Mouse (Mus musculus) hindbrain, embryonic 12.5 days (tissue): ENCODE data around the gene 2610001J05Rik. TPM values are rescaled to one million over a fixed set of nuclear protein-coding genes. Genes with fewer than 3 reads are reported as not detected.

Experiments used
- ATAC-seq: fragments of 200-750 bp; cut with Nextera tagmentation; 2 replicates; pipeline ENCODE4 v1.8.0; 2017; ENCODE audit warnings: moderate TSS enrichment; ENCODE audit not compliant: low FRiP score
- H3K27ac ChIP-seq: fragments of 300-500 bp; sonication (generic); 2 replicates; pipeline ENCODE4 v1.5.1; 2016; ENCODE audit warnings: mild to moderate bottlenecking
- H3K27me3 ChIP-seq: fragments of 300-500 bp; sonication (generic); 2 replicates; pipeline ENCODE4 v1.6.1; 2016; ENCODE audit warnings: mild to moderate bottlenecking
- H3K36me3 ChIP-seq: fragments of 300-500 bp; sonication (generic); 2 replicates; pipeline ENCODE4 v1.6.1; 2016; ENCODE audit warnings: mild to moderate bottlenecking
- H3K4me1 ChIP-seq: fragments of 300-500 bp; sonication (generic); 2 replicates; pipeline ENCODE4 v1.6.1; 2016
- H3K4me2 ChIP-seq: fragments of 300-500 bp; sonication (generic); replicated peaks from 2 replicates; pipeline ENCODE4 v1.6.1; 2016; ENCODE audit warnings: mild to moderate bottlenecking
- H3K4me3 ChIP-seq: fragments of 300-500 bp; sonication (generic); 2 replicates; pipeline ENCODE4 v1.5.1; 2016; ENCODE audit warnings: mild to moderate bottlenecking
- H3K9ac ChIP-seq: fragments of 300-500 bp; sonication (generic); 2 replicates; pipeline ENCODE4 v1.6.1; 2016; ENCODE audit warnings: mild to moderate bottlenecking, moderate library complexity
- H3K9me3 ChIP-seq: fragments of 300-500 bp; sonication (generic); replicated peaks from 2 replicates; pipeline ENCODE4 v1.6.1; 2016; ENCODE audit warnings: mild to moderate bottlenecking
- WGBS: fragments of 180-500 bp; shearing (Covaris S2); methylation state at CpG from one replicate; pipeline ENCODE4 v1.1.7; 2016; 5-methylcytosine and 5-hydroxymethylcytosine counted together
- polyA plus RNA-seq: library from polyadenylated mRNA; unstranded; fragments of >200 nt; fragmentation: Nextera tagmentation; extraction: Ambion mirVana; gene quantifications from 2 replicates; pipeline ENCODE4 v1.2.1, GENCODE M21; 2016

The 2610001J05Rik gene
- polyA plus RNA-seq = 80.6 and 88.6 TPM in 2 replicates

DNA sequence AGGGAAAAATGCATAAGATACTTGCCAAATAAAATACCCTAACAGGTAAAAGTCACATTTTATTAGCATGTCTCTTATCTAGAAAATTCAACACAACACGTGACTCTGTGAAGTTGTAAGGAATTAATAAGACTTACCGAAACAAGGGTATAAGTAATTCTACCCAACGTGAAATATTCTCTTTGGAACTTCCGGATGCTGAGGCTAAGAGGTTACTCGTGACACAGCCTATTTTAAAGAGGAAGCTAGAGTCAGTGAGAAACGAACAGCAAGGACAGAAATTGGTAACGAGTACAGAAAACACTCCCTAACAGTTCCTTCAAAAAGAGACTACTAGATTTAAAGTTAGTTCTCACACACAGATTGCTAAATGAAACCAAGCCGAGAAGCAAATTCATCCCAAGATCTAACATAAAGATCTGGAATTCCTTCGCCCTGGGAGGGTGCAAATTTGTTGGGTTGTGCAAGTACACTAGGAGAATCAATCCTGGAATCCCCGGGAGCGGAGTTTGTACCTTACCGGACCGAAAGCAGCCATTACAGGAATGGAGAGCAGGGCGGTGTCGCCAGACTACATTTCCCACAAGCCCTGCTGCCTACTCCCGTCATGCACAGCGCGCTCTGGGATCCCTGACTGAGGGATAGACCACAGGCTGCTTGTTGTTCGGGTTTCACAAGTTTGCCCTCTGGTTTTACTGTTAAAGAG lies at the start of gene 2610001J05Rik:
Gene 2610001J05Rik, minus strand, starts transcription at position 600 of the 706 bp plus-strand sequence.
- H3K27ac ChIP-seq = peak within 1 kb of the TSS; percentile 52; the same call in 1 of the 2 replicates
- H3K4me2 ChIP-seq = peak within 1 kb of the TSS; percentile 52
- WGBS = 2% methylated on average over 19 of the region's 19 CpGs
- no peaks in the 10 kb centered on the region for H3K36me3 ChIP-seq
- peaks cover 6% of the 10 kb centered on the region; the same call in 1 of the 2 replicates for H3K4me1 ChIP-seq
- no peaks in the 10 kb centered on the region for H3K27me3 ChIP-seq
- H3K9me3 ChIP-seq = no peaks in the 10 kb centered on the region
- peak; percentile 100 for ATAC-seq
- peak within 1 kb of the TSS; percentile 52 for H3K4me3 ChIP-seq
- H3K9ac ChIP-seq = peak within 1 kb of the TSS; percentile 60

DNA sequence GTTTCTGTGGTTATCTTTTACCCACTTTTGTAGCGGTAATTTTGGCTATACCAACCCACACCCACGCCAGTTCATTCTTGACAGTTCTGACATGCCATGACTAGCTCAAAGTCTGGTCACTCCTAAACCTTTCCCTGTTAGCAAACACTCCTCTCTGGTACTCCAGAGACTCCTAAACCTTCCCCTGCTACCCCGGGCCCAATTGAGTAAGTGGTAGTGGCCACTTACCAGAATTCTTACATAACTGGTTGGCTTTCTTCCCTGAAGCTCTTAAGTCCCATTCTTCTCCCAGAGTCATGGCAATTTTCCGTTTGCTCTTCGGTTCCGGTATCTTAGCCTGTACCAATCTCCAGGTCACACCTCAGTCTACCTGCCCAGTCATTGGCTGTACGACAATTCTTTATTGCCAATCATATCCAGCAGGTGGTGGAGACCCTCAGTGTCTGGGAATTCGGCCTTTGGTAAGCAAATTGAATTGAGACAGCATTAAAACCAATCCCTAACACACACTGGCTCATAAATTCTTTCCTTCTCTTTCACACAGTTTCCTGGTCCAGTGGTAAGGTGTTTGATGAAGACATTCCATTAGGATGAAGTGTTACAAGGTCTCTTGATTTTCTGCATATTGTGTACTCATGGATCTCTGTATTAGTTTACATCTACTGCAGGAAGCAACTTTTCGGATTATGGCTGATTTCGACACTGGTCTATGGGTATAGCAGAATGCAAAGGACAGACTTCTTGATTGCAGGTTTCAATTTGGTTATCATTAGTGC lies 38.6 kb upstream of the 2610001J05Rik start:
- H3K27me3 ChIP-seq = no peaks in the 10 kb centered on the region
- H3K27ac ChIP-seq = no peak overlapping the region
- H3K4me2 ChIP-seq = no peak overlapping the region
- no peak overlapping the region for H3K4me3 ChIP-seq
- H3K36me3 ChIP-seq = no peaks in the 10 kb centered on the region
- 91% methylated on average over 10 of the region's 10 CpGs for WGBS
- ATAC-seq = no peak
- no peak overlapping the region for H3K9ac ChIP-seq
- H3K9me3 ChIP-seq = no peaks in the 10 kb centered on the region
- no peaks in the 10 kb centered on the region for H3K4me1 ChIP-seq

GRCm38 (mm10) chr6:13902941-13903627 lies 31.8 kb upstream of the 2610001J05Rik start:
- H3K4me3 ChIP-seq = no peak overlapping the region
- H3K27me3 ChIP-seq = no peaks in the 10 kb centered on the region
- H3K9me3 ChIP-seq = no peaks in the 10 kb centered on the region
- no peaks in the 10 kb centered on the region for H3K36me3 ChIP-seq
- ATAC-seq = no peak
- no peak overlapping the region for H3K4me2 ChIP-seq
- WGBS = 80% methylated on average over 5 of the region's 5 CpGs
- no peaks in the 10 kb centered on the region for H3K4me1 ChIP-seq
- H3K9ac ChIP-seq = no peak overlapping the region
- no peak overlapping the region for H3K27ac ChIP-seq

DNA sequence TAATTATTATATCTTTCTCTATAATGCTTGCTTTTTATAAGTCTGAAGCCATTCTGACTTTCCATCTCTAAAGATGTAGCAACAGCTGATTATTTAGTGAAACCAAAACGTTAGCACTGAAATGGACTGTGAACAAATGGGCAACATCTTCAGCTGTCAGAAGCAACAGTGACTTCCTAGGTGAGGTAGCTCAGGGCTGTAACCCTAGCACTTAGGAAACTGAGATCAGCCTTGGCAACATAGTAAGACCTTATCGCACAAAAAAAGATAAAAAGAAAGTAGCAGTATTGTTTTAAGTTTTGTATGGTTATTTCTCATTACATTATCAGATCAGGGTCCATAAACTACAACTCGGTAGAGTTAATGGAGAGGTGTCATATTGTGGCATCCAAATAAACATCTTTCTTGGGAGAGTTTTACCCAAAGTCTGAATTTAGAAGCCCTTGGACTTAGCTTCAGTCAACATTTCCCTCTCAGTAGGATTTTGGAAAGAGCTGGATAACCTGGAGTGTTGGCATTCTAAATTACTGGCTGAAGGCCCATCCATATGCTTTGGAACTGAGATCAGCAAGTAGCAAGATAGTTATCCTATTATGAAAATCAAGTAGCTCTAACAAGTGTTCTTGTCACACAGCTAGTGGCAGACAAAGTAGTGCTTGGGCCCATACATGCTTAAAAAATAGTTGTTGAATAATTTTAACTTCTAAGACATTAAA lies 13.7 kb upstream of the 2610001J05Rik start:
- 84% methylated on average over 3 of the region's 3 CpGs for WGBS
- Histone ChIP-seq H3K4me2 (no peak overlapping the region), H3K27me3 (no peaks in the 10 kb centered on the region)

DNA sequence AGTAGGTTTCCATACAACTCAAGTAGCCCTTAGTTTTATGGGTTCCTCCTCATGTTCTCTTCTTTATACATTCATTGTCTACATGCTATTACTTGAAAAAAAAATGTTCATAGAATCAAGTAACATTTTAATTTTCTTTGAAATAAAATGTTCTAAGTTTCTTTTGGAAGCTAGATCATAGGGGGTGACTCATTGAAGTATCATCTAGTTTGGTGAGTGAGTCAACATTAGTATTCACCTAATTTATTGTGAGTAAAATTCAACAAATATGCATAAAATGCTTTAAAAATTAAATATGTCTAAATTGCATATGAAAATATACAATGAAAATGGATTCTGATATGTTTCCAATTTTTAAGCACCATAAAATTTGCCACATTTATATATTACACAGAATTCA lies 11.6 kb upstream of the 2610001J05Rik start:
- Histone ChIP-seq H3K27ac (no peak overlapping the region), H3K27me3 (no peaks in the 10 kb centered on the region), H3K9ac (no peak overlapping the region), H3K9me3 (no peaks in the 10 kb centered on the region), H3K4me1 (no peaks in the 10 kb centered on the region), H3K4me2 (no peak overlapping the region), H3K4me3 (no peak overlapping the region), H3K36me3 (no peaks in the 10 kb centered on the region)
- no peak for ATAC-seq

More for the DNA sequence above, 13.7 kb upstream of the 2610001J05Rik start:
- no peaks in the 10 kb centered on the region for H3K4me1 ChIP-seq
- no peak for ATAC-seq
- no peak overlapping the region for H3K4me3 ChIP-seq
- H3K27ac ChIP-seq = no peak overlapping the region
- no peaks in the 10 kb centered on the region for H3K9me3 ChIP-seq
- no peaks in the 10 kb centered on the region for H3K36me3 ChIP-seq
- no peak overlapping the region for H3K9ac ChIP-seq

GRCm38 (mm10) chr6:13873959-13874358 lies 2.6 kb upstream of the 2610001J05Rik start:
- no peaks in the 10 kb centered on the region for H3K36me3 ChIP-seq
- WGBS = 92% methylated on average over 2 of the region's 2 CpGs
- peaks cover 6% of the 10 kb centered on the region; the same call in 1 of the 2 replicates for H3K4me1 ChIP-seq
- H3K27me3 ChIP-seq = no peaks in the 10 kb centered on the region
- no peak for ATAC-seq
- H3K4me3 ChIP-seq = no peak overlapping the region
- no peak overlapping the region for H3K27ac ChIP-seq
- no peak overlapping the region for H3K9ac ChIP-seq
- H3K9me3 ChIP-seq = no peaks in the 10 kb centered on the region
- H3K4me2 ChIP-seq = no peak overlapping the region

GRCm38 (mm10) chr6:13872076-13872475 lies 758 bp upstream of the 2610001J05Rik start:
- ATAC-seq = no peak
- WGBS = 83% methylated on average over 7 of the region's 7 CpGs
- Histone ChIP-seq H3K4me1 (peaks cover 6% of the 10 kb centered on the region; the same call in 1 of the 2 replicates), H3K9ac (no peak overlapping the region), H3K27me3 (no peaks in the 10 kb centered on the region), H3K4me2 (peak overlapping the region; percentile 52), H3K9me3 (no peaks in the 10 kb centered on the region), H3K36me3 (no peaks in the 10 kb centered on the region), H3K4me3 (no peak overlapping the region), H3K27ac (no peak overlapping the region)

DNA sequence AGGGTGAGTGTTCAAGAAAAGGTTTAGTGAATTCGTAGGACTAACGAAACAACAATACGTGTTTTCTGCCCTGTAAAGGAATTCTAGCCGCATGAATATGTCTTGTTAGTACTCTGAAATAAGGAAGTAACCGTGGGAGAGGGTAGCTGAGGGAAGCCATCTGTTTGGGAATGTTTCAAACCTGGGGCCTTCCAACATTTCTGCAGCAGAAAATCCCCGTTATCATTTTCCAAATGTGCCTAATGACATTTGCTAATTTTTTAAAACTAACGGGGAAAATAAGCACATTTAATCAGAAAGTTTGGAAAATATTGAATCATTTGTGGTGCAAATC lies 274 bp upstream of the 2610001J05Rik start:
- H3K9ac ChIP-seq = peak overlapping the region; percentile 60
- peaks cover 6% of the 10 kb centered on the region; the same call in 1 of the 2 replicates for H3K4me1 ChIP-seq
- ATAC-seq = peak; percentile 83
- H3K4me3 ChIP-seq = peak overlapping the region; percentile 52
- no peak overlapping the region for H3K27ac ChIP-seq
- WGBS = 3% methylated on average over 7 of the region's 7 CpGs
- no peaks in the 10 kb centered on the region for H3K36me3 ChIP-seq
- peak overlapping the region; percentile 52 for H3K4me2 ChIP-seq
- H3K9me3 ChIP-seq = no peaks in the 10 kb centered on the region
- H3K27me3 ChIP-seq = no peaks in the 10 kb centered on the region

- no peaks in the 10 kb centered on the region for H3K27me3 ChIP-seq
- H3K27ac ChIP-seq = no peak overlapping the region
- H3K4me1 ChIP-seq = peaks cover 6% of the 10 kb centered on the region; the same call in 1 of the 2 replicates
- no peaks in the 10 kb centered on the region for H3K9me3 ChIP-seq
- peak overlapping the region; percentile 19 for H3K4me3 ChIP-seq
- H3K4me2 ChIP-seq = peak overlapping the region; percentile 52
- H3K36me3 ChIP-seq = no peaks in the 10 kb centered on the region
- peak; percentile 33; the same call in 1 of the 2 replicates for ATAC-seq
- peak overlapping the region; percentile 41; the same call in 1 of the 2 replicates for H3K9ac ChIP-seq
- 37% methylated on average over 12 of the region's 12 CpGs for WGBS
Measured at GRCm38 (mm10) chr6:13870289-13870741, 1.0 kb downstream of the 2610001J05Rik start.

GRCm38 (mm10) chr6:13860596-13860995 lies 10.7 kb downstream of the 2610001J05Rik start:
- WGBS = 88% methylated on average over 1 of the region's 1 CpGs
- no peak overlapping the region for H3K4me2 ChIP-seq
- H3K27ac ChIP-seq = no peak overlapping the region
- ATAC-seq = no peak
- H3K9ac ChIP-seq = no peak overlapping the region
- H3K27me3 ChIP-seq = no peaks in the 10 kb centered on the region
- H3K9me3 ChIP-seq = no peaks in the 10 kb centered on the region
- H3K4me3 ChIP-seq = no peak overlapping the region
- H3K36me3 ChIP-seq = no peaks in the 10 kb centered on the region
- no peaks in the 10 kb centered on the region for H3K4me1 ChIP-seq

DNA sequence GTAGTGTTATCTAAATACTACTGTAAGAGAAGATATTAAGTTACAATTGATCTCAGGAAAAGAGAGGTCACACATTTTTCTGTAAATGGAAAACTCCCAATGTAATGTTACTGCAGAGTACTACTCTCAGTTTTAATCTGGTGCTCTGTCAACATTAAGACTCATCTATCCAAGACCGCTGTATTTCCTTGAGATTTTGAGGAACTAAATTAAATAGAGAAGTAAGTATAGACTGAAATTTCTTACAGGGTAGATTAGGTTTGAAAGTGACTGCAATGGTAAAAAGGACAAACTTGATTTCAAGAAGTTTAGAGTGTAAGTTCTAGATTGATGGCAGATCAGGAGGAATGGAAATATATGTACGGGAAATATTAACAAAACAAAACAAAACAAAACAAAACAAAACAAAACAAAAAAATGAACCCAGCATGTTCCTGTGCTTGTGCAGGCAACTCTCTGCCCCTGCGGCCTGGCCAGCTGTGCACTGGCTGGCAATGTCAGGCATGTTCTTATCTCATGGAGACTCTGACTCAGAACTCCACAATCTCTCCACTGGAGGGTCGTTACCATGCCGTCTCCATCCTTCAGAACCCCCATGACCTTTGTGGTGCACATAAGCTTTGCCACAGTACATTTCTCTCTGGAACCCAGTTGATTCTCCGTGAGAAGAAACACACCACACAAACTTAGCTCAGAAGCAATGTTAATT lies 11.3 kb downstream of the 2610001J05Rik start:
- H3K4me1 ChIP-seq = no peaks in the 10 kb centered on the region
- no peak overlapping the region for H3K27ac ChIP-seq
- no peaks in the 10 kb centered on the region for H3K36me3 ChIP-seq
- no peak for ATAC-seq
- 89% methylated on average over 6 of the region's 6 CpGs for WGBS
- no peak overlapping the region for H3K4me2 ChIP-seq
- H3K4me3 ChIP-seq = no peak overlapping the region
- no peak overlapping the region for H3K9ac ChIP-seq
- no peaks in the 10 kb centered on the region for H3K9me3 ChIP-seq
- H3K27me3 ChIP-seq = no peaks in the 10 kb centered on the region
